Mouse (Mus musculus) embryonic facial prominence, embryonic 14.5 days (tissue): ENCODE data around the gene Fgf3. TPM values are rescaled to one million over a fixed set of nuclear protein-coding genes. Genes with fewer than 3 reads are reported as not detected.

Experiments
- ATAC-seq: fragments of 200-750 bp; cut with Nextera tagmentation; 2 replicates; pipeline ENCODE4 v1.8.0; 2017; ENCODE audit warnings: low read depth, moderate number of reproducible peaks, moderate TSS enrichment
- DNase-seq: peaks from one replicate; pipeline ENCODE4 v3.0.0-alpha.2; 2015; ENCODE audit warnings: low spot score
- H3K27ac ChIP-seq: fragments of 300-500 bp; sonication (generic); replicated peaks from 2 replicates; pipeline ENCODE4 v1.5.1; 2014; ENCODE audit warnings: low read depth, mild to moderate bottlenecking, low read length, moderate library complexity
- H3K27me3 ChIP-seq: fragments of 300-500 bp; sonication (generic); replicated peaks from 2 replicates; pipeline ENCODE4 v1.6.1; 2014; ENCODE audit warnings: low read length; ENCODE audit not compliant: control insufficient read depth, insufficient read depth
- H3K36me3 ChIP-seq: fragments of 300-500 bp; sonication (generic); 2 replicates; pipeline ENCODE4 v1.6.1; 2014; ENCODE audit warnings: low read length, mixed read lengths; ENCODE audit not compliant: control insufficient read depth, insufficient read depth
- H3K4me1 ChIP-seq: fragments of 300-500 bp; sonication (generic); 2 replicates; pipeline ENCODE4 v1.6.1; 2014; ENCODE audit warnings: antibody characterized with exemption, low read length; ENCODE audit not compliant: control insufficient read depth, insufficient read depth
- H3K4me2 ChIP-seq: fragments of 300-500 bp; sonication (generic); 2 replicates; pipeline ENCODE4 v1.6.1; 2014; ENCODE audit warnings: low read depth, mild to moderate bottlenecking, low read length, moderate library complexity, mixed read lengths
- H3K4me3 ChIP-seq: fragments of 300-500 bp; sonication (generic); 2 replicates; pipeline ENCODE4 v1.5.1; 2014; ENCODE audit warnings: low read depth, mild to moderate bottlenecking, low read length
- H3K9ac ChIP-seq: fragments of 300-500 bp; sonication (generic); 2 replicates; pipeline ENCODE4 v1.6.1; 2014; ENCODE audit warnings: low read depth, mild to moderate bottlenecking, low read length, moderate library complexity, mixed read lengths
- H3K9me3 ChIP-seq: fragments of 300-500 bp; sonication (generic); 2 replicates; pipeline ENCODE4 v1.6.1; 2016; ENCODE audit warnings: low read length; ENCODE audit not compliant: control insufficient read depth
- WGBS: fragments of 180-500 bp; shearing (Covaris S2); extraction: QIAGEN DNeasy Blood & Tissue Kit; methylation state at CpG from one replicate; pipeline ENCODE4 v1.1.7; 2014; 5-methylcytosine and 5-hydroxymethylcytosine counted together
- polyA plus RNA-seq: library from polyadenylated mRNA; unstranded; fragments of >200 nt; fragmentation: Nextera tagmentation; extraction: Ambion mirVana; gene quantifications from 2 replicates; pipeline ENCODE4 v1.2.1, GENCODE M21; 2014

Gene Fgf3
- polyA plus RNA-seq, 1 experiment from 2014 or later = 0.97 TPM

- no peak within 1 kb of the TSS for H3K4me2 ChIP-seq
- DNase-seq (no peak), ATAC-seq (no peak)
- no peak within 1 kb of the TSS for H3K4me3 ChIP-seq
- H3K9ac ChIP-seq = no peak within 1 kb of the TSS
- H3K9me3 ChIP-seq = no peaks in the 10 kb centered on the region
- no peaks in the 10 kb centered on the region for H3K4me1 ChIP-seq
- H3K27ac ChIP-seq = no peak within 1 kb of the TSS
- H3K27me3 ChIP-seq = peaks cover 18% of the 10 kb centered on the region
- no peaks in the 10 kb centered on the region for H3K36me3 ChIP-seq
Measured at GRCm38 (mm10) chr7:144847067-144847466, 9.2 kb downstream of the Fgf3 start, which contains the start of gene Fgf4. Gene Fgf4, plus strand, starts transcription at chr7:144847367.

GRCm38 (mm10) chr7:144851321-144851720 is 13.4 kb downstream of the Fgf3 start:
- Histone ChIP-seq H3K9ac (no peak overlapping the region), H3K27me3 (0 out of 2 replicates have a peak, but pooled peaks cover 9% of the 10 kb centered on the region), H3K27ac (no peak overlapping the region), H3K4me2 (no peak overlapping the region), H3K9me3 (no peaks in the 10 kb centered on the region), H3K36me3 (no peaks in the 10 kb centered on the region), H3K4me3 (no peak overlapping the region), H3K4me1 (no peaks in the 10 kb centered on the region)
- WGBS = 41% methylated on average over 3 of the region's 3 CpGs
- ATAC-seq = no peak
- no peak for DNase-seq

DNA sequence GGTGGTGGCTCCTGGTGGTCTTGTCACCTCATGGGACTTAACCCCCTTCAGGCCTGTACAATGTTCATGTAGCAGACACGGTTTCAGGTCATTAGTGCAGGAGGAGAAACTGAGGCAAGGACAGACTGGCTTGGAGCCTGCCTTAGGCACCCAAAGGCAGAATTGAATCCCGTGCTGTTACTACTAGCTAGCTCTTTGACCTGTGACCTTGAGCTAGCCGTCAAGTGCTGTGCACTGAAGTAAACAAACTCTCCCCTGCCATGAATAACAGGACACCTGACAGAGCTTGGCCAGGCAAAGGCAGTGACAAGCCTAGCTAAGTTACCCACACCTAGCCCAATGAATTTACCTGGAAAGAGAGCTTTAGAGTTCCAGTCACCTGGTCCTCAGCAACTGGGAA is 17.1 kb downstream of the Fgf3 start:
- 24% methylated on average over 3 of the region's 3 CpGs for WGBS
- Histone ChIP-seq H3K4me3 (no peak overlapping the region), H3K36me3 (no peaks in the 10 kb centered on the region), H3K9me3 (no peaks in the 10 kb centered on the region), H3K4me1 (no peaks in the 10 kb centered on the region), H3K9ac (no peak overlapping the region), H3K27me3 (peaks cover 17% of the 10 kb centered on the region), H3K4me2 (no peak overlapping the region), H3K27ac (no peak overlapping the region)
- DNase-seq (no peak), ATAC-seq (no peak)

GRCm38 (mm10) chr7:144857158-144857557 is 19.3 kb downstream of the Fgf3 start:
- no peak overlapping the region for H3K4me3 ChIP-seq
- H3K4me1 ChIP-seq = peaks cover 9% of the 10 kb centered on the region; the same call in 1 of the 2 replicates
- H3K9ac ChIP-seq = no peak overlapping the region
- H3K4me2 ChIP-seq = no peak overlapping the region
- H3K27me3 ChIP-seq = peaks cover 30% of the 10 kb centered on the region
- ATAC-seq = no peak
- no peak overlapping the region for H3K27ac ChIP-seq
- no peaks in the 10 kb centered on the region for H3K9me3 ChIP-seq
- WGBS = 84% methylated on average over 7 of the region's 7 CpGs
- DNase-seq = no peak
- H3K36me3 ChIP-seq = no peaks in the 10 kb centered on the region

GRCm38 (mm10) chr7:144857826-144858342 is 20.0 kb downstream of the Fgf3 start:
- no peak overlapping the region for H3K9ac ChIP-seq
- no peak overlapping the region for H3K4me3 ChIP-seq
- H3K9me3 ChIP-seq = no peaks in the 10 kb centered on the region
- H3K36me3 ChIP-seq = no peaks in the 10 kb centered on the region
- H3K4me1 ChIP-seq = peaks cover 9% of the 10 kb centered on the region; the same call in 1 of the 2 replicates
- DNase-seq (no peak), ATAC-seq (no peak)
- 69% methylated on average over 3 of the region's 3 CpGs for WGBS
- H3K27me3 ChIP-seq = peaks cover 37% of the 10 kb centered on the region
- H3K27ac ChIP-seq = no peak overlapping the region
- H3K4me2 ChIP-seq = no peak overlapping the region

DNA sequence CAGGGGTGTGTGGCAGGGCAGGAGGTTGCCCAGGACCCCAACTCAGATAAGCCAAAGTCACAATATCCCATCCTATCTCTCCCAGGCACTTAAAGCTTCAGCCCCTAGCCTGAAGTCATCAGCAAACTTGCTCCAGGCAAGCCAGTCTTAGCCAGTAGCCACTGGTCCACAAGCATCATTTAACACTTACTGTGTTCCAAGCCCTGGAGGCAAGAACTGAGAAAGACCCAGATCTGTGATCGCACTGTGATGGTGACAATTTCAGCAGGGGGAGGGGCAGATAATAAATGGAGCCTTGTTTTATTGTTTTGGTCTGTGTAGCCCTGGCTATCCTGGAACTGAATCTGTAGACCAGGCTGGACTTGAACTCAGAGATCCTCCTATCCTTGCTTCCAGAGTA is 20.8 kb downstream of the Fgf3 start:
- no peak overlapping the region for H3K9ac ChIP-seq
- H3K27ac ChIP-seq = no peak overlapping the region
- peaks cover 9% of the 10 kb centered on the region; the same call in 1 of the 2 replicates for H3K4me1 ChIP-seq
- no peaks in the 10 kb centered on the region for H3K36me3 ChIP-seq
- H3K4me3 ChIP-seq = no peak overlapping the region
- WGBS = 86% methylated on average over 1 of the region's 1 CpGs
- H3K4me2 ChIP-seq = no peak overlapping the region
- ATAC-seq (no peak), DNase-seq (no peak)
- no peaks in the 10 kb centered on the region for H3K9me3 ChIP-seq
- H3K27me3 ChIP-seq = peaks cover 45% of the 10 kb centered on the region

DNA sequence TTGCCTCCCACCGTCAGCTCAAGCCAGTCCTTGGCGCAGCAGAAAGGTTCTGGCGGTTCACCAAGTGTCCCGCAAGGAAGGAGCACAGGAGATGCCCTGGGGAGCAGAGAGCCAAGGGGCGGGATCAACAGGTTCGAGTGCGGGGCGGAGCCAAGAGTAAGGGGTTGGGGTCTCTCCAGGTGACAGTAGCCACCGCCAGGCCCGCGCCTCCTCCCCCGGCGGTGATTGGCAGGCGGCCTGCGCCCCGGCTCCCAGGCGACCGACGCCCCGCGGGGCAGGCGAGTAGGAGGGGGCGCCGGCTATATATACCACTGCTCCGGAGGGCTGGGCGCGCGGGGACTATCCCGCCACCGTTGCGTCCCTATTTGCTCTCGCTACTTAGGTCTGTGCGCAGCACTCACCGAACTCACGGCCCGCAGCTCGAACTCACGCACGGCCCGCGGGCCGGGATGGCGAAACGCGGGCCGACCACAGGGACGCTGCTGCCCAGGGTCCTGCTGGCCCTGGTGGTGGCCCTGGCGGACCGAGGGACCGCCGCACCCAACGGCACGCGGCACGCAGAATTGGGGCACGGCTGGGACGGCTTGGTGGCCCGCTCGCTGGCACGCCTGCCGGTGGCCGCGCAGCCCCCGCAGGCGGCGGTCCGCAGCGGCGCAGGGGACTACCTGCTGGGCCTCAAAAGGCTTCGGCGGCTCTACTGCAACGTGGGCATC is 23.3 kb downstream of the Fgf3 start:
- Histone ChIP-seq H3K9me3 (no peaks in the 10 kb centered on the region), H3K4me3 (peak overlapping the region; percentile 27), H3K9ac (no peak overlapping the region), H3K27me3 (peaks cover 69% of the 10 kb centered on the region), H3K4me1 (peaks cover 9% of the 10 kb centered on the region; the same call in 1 of the 2 replicates), H3K36me3 (no peaks in the 10 kb centered on the region), H3K27ac (no peak overlapping the region), H3K4me2 (peak overlapping the region; percentile 29)
- DNase-seq (no peak), ATAC-seq (no peak)
- 0% methylated on average over 8 of the region's 72 CpGs for WGBS

DNA sequence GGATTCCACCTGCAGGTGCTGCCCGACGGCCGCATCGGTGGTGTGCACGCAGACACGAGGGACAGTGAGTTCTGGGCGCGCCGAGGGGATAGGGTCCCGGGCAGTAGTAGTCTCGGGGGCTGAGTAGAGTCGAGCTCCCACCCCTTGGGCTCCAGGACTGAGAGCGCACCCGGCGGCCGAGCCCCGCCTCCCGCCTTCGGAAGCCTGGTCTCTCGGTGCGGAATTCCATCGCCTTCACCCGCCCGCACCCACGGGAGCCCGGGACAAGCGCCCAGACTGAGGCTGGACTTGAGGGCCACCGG is 23.8 kb downstream of the Fgf3 start:
- Histone ChIP-seq H3K9me3 (no peaks in the 10 kb centered on the region), H3K4me3 (peak overlapping the region; percentile 27)
- 0% methylated on average over 14 of the region's 28 CpGs for WGBS

GRCm38 (mm10) chr7:144862126-144862525 is 24.2 kb downstream of the Fgf3 start:
- Histone ChIP-seq H3K4me1 (peaks cover 9% of the 10 kb centered on the region; the same call in 1 of the 2 replicates), H3K4me3 (peak overlapping the region; percentile 27; the same call in 1 of the 2 replicates), H3K9ac (no peak overlapping the region), H3K4me2 (no peak overlapping the region), H3K27ac (no peak overlapping the region), H3K36me3 (no peaks in the 10 kb centered on the region), H3K9me3 (no peaks in the 10 kb centered on the region), H3K27me3 (peaks cover 78% of the 10 kb centered on the region)
- ATAC-seq (no peak), DNase-seq (no peak)
- WGBS = 4% methylated on average over 14 of the region's 15 CpGs

More for the DNA sequence above, 23.8 kb downstream of the Fgf3 start:
- Histone ChIP-seq H3K4me2 (peak overlapping the region; percentile 29), H3K4me1 (peaks cover 9% of the 10 kb centered on the region; the same call in 1 of the 2 replicates), H3K27me3 (peaks cover 74% of the 10 kb centered on the region), H3K9ac (no peak overlapping the region), H3K36me3 (no peaks in the 10 kb centered on the region), H3K27ac (no peak overlapping the region)
- no peak for ATAC-seq
- DNase-seq = no peak
